Mouse (Mus musculus): ENCODE results near the gene Paxbp1.
A peak's percentile ranks its signal among the peaks of the same experiment; 100 is the strongest.

Paxbp1 gene

DNA sequence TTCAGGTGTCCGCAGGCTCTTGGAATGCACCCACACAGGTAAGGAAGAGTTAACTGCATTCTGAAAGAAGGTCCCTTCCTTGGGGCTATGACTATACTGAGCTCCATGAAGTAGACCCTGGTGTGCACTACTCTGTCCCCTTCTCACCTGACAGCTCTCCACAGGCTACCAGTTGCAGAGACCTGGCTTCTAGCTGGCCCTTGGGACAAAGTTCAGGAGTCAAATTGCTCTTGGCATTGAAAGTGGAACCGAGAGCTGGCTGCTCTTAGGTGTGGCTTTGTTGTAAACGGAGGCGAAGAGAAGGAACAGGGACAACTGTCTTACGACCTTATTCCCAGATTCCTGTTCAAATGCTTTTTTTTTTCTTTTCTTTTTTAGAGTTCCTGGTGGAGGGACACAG is 10.8 kb upstream of the Paxbp1 start:
- DNase-seq (ENCODE audit: low spot score) = no peak

DNA sequence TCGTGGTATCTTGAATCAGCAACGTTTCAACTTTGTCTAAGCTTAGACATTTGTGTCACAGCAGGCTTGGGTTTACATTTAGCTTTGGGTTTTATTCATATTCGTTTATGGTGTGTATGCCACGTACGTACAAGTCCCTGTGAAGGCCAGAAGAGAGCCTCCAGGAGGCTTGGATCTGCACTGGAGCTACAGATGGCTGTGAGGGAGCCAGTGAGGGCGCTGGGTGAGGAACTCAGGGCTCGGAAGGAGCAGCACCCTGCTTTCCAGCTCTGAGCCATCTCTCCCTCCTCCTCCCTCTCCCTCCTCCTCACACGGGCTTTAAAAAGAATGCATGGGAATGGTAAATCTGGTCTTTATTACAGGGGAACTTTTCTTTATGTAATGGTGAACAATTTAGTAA is 9.3 kb upstream of the Paxbp1 start:
- no peak for DNase-seq (ENCODE audit: low spot score)

DNA sequence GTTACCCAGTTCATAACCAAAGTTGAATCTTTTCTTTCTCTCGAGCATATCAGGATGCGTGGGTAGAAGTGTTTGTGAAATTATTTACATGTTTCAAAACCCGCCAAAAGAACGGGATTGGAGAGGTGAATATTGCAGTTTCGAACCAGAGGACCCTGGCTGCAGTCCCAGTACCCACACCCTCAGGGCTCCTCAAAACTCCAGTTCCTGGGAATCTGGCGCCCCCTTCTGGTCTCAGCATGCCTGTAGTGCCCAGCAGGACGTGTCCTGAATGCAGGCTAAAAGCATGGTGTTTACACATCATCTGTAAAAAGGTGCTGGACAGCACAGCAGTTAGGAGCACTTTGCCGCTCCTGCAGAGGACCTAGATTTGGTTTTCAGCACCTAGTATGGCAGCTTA is 1.2 kb upstream of the Paxbp1 start:
- peak; percentile 51 for DNase-seq (ENCODE audit: low spot score)

DNA sequence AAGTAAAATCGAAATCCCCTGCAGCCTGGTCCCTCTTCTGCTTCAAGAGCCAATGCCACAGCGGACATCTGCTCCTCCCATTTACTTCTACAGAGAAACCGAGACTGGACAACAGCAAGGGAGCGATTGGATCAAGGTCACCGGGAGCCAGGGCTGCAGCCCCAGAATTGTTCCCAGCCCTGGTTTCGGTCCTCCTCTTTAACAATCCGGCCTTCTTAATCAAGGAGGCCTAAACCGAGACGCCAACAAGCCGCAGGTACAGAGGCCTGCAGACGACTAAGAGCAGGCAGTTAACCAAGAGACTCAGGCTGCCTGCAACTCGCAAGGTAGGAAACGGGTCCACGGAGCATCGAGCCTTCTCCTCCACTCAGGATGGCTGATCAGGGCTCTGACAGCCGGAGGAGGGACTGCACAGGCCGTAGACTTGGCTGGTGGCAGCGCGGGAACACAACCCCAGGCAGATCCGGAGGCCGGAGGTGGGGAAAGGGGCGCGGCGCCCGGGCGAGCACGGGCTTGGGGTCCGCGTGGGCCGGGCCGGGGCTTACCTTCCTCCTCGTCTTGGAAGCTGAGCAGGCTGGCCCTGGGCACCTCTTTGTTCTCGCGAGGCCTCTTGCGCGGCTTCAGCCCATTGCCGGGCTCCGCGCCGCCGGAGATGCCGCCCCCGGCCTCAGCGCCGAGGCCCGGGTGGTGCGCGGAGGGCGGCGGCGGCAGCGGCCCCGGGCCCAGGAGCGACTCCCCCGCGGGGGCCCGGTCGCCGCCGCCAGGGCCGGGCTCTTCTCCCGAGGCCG is 688 bp downstream of the Paxbp1 start:
- DNase-seq (ENCODE audit: low spot score) = peak; percentile 50

DNA sequence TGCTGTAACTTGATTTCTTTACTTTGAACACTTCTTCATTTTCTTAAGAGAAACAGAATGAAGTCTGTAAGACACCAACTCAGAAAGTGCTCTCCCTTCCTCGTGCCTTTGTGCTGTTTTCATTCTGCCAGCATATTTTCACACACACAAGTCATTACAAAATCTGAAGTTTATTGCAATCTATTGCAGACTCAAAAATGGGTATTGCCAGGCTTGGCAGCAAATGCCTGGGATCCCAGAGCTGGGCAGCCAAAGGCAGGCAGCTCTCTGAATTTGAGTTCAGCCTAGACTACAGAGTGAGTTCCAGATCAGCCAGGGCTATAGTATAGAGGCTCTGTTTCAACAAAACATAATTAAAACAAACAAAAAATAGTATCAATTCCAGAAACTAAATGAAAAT is 1.7 kb downstream of the Paxbp1 start:
- DNase-seq (ENCODE audit: low spot score) = no peak

DNA sequence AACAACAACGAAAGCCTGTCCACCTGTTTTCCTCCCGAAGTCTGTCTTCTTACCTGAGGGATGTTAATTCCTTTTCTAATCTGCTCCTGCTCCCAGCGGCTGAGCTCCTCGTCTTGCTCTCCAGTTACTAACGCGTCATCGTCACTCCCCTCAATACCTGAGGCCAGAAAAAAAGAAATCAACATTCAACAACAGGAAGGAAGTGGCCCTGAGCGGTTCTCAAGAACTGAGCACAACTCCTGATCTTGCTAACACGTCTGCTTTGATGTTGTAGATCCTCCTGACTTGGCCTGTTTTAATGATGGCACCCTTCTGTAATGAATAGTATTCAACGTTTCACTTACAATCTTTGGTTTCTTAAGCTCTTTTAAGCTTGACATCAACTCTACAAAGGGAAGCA is 8.5 kb downstream of the Paxbp1 start:
- DNase-seq (ENCODE audit: low spot score) = no peak

DNA sequence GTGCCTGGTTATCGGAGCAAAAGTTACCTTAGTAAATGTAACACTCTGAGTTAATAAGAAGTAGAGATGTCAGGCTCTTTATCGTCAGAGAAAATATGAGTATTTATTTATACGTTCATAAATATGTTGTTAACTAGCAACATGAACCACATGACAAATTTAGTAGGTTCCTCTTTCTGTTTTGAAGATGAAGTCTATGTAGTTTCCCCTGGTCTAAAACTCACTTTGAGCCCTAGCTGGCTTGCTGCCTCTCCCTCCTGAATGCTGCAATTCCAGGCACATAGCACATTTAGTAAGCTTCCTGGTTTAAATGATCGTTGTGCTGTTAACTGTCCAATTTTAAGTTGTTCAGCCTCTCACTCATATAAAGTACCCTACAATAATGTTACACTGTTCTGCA is 13.6 kb downstream of the Paxbp1 start:
- DNase-seq (ENCODE audit: low spot score) = no peak

DNA sequence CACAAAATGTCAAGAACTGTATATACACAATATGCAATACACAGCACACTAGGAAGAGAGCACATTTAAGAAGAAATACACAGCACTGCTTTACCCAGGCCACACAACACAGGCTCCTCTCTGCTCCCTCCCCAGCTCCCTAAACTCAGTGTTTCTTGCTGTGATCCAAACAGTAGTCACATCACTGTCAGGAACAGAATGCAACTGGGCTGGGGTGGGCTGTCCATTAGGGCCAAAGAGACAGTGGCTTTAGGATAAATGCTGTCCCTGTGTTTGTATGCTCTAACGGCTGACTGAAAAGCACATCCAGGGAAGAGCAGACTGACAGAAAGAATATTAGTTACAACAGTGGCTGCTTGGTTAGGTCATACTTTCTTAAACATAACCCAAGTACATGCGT is 14.4 kb downstream of the Paxbp1 start:
- DNase-seq (ENCODE audit: low spot score) = no peak

DNA sequence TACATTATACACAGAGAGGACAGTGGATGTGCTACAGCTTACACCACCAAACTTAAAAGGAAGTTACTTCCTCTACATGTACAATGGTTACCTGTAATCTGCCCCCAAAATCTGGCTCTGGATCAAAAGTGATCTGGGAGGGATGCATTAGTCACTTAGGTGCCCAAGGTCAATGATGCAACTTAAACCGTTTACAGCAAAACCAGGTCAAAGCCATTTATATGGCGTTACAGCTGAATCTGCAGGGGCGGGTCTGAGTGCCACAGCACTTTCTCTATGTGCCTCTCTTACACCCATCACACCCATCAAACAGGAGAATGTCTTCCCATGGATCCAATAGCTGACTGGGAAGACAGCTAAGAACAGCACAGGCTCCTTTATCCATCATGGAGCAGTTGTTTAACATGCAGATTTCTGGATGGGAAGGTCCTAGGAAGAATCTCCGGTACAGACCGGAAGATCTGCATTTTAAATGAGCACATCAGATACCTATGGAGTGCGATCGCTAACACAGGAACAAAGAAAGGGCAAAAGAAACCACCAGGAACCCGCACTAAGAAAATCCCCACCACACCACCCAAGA is 15.1 kb downstream of the Paxbp1 start:
- no peak for DNase-seq (ENCODE audit: low spot score)

DNA sequence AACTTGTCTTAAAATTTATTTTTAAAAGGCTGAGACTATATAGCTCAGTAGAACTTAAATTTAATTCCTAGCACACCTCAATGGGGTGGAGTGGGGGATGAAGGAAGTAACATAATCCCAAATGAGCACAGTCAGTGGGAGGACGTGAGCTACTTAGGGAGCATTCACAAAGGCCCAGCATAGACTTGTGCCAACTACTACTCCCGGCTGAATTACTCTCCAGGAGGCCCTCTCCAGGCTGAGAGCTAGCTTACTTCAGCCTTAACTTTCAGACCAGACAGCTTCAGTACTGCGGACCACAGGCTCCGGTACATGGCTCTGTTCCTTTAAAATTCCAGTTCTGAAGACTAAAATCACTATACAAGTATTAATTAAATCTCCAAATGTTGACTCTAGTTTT is 18.1 kb downstream of the Paxbp1 start:
- no peak for DNase-seq (ENCODE audit: low spot score)

DNA sequence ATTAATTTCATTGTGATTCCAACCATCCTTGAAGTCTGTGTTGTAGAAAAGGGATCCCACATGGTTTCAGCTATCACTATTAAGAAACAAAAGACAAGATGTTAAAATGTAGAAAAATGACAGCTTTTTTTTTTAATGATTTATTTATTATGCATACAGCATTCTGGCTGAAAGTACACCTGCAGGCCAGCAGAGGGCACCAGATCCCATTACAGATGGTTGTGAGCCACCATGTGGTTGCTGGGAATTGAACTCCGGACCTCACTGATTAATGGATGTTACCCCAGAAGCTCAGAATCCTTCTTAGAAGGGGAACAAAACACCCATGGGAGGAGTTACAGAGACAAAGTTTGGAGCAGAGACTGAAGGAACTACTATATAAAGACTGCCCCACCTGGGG is 21.0 kb downstream of the Paxbp1 start:
- no peak for DNase-seq (ENCODE audit: low spot score)

DNA sequence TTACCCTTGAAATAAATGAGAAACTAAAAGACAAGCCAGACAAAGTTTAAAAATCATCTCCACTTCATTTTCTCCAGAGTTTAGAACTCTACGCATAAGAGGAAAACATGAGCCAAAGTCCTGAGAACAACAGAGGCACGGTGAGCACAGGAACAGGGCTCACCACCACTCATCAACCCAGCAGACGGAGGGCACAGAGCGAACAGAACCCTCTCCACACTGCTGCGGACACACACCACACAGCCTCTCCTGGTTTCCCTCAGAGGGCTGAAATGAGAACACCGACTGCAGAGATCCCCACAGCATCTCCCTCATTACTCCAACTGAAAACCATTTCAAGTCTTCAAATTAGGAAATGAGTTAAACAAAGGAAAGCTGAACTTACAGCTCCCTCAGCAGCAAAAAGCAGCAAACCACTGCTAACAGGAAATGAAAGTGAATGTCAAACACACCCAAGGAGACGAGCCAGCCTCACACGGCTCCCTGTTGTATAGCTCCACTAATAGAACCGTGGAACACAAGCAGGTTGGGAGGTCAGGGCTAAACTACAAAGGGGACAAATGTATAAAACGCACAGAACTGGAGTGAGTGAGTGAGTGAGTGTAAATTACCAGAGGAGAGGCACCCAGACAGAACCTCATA is 23.4 kb downstream of the Paxbp1 start:
- no peak for DNase-seq (ENCODE audit: low spot score)

DNA sequence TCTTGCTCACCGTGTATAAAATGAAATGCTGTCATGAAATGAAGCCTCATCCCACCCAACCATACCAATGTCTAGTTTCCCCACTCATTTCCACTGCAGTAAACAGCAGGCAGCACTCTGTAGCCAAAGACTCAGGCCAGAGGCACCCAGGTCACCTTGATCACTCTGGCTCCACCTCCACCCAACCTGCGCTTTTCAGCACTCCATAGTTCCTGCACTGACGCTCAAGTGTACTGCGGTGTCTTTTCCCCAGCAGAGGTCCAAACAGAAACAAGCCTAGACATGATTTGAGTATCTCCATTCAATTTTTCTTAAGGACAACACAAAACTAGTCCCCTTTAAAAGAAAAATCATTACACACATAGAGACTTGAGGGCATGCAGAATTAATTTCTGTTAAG is 24.9 kb downstream of the Paxbp1 start:
- no peak for DNase-seq (ENCODE audit: low spot score)

DNA sequence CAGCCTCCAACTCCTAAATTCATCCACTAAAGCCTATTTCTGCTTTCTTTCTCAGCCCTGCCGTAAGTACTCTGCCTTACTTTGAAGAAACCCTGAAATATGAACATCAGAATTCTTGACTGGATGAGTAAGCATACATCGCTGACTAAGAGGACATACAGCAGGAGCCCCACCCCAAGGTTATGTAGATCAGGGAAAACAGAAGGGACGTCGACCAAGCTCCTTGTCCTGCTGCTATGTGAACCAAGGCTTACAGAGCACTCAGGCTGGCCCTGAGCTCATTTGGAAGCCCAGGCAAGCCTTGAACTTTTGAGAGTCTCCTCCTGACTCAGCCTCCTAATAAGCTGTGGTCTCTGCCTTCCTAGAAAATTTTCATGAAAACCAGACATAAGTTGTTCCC is 28.6 kb downstream of the Paxbp1 start:
- no peak for DNase-seq (ENCODE audit: low spot score)

DNA sequence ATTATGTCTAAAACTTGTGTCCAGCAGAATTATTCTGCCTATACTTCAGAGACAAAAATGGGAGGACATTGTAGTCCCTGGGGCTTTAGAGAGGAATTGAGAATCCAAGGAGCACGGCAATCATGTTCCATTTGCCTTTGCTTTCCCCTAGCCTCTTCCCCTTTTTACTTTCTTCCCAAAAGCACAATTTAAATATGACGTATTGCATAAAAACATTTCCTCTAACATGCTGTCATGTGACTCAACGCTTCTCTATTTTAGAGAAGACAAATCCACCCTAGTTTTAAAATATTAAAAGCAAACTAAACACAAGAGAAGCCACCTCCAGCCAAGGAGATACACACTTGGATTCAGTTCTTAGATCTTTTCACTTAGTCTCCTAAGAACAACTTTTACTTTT is 32.5 kb downstream of the Paxbp1 start:
- DNase-seq (ENCODE audit: low spot score) = no peak

DNA sequence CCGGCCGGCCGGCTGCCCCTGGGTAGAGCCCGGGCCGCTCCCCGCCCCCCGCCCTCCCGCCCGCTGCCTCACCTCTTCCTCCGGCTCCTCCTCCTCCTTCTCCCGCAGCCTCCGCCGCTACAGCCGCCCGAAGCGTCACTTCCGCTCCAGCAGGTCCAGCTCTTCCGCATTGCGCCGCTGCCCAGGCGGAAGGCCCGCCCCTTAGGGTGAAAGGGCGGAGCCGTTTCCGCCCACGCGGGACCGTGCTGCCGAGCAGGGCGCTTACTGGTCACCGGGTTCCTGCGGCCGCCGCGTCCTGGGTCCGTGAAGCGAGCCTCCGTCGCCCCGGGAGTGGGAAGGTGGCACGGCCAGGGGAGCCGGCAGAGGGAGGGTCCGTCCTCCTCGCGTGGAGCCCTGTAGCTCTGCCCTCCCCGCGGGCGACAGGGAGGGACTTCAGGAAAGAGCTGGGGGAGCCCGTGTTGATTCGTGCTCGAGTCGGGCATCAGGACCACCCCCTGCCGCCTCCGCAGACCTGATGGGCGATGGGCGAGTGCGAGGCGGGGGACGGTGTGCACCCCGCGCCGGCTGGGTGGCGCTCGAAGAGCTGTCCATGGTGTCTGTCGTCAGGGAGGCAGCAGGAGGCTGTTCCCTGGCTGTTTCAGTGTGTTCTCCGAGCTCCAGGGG is 33.2 kb downstream of the Paxbp1 start, which contains the start of gene Synj1:
Synj1 (minus strand) TSS at position 288 of the 663 bp plus-strand sequence.
- DNase-seq (ENCODE audit: low spot score) = peak; percentile 87

DNA sequence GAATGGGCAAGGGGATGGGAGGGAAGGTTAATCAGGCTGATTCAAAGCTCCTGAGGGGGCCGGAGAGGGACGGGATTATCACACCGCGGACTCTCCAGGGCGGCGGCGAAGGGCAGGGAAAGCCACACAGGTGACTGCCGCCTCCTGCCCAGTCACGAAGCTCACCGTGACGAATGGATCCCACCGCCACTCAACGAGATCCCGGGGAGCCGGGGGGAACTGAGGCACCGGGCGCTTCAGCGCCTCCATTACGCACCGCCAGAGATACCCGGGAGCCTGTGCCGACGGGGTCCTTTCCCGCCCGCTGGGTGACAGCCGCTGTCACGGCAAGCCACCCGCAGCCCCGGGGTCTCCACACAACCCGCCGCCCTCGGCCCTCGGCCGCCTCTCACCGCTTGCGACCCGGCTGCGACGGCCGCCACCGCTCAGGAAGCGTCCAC is 33.7 kb downstream of the Paxbp1 start:
- peak; percentile 27 for DNase-seq (ENCODE audit: low spot score)

DNA sequence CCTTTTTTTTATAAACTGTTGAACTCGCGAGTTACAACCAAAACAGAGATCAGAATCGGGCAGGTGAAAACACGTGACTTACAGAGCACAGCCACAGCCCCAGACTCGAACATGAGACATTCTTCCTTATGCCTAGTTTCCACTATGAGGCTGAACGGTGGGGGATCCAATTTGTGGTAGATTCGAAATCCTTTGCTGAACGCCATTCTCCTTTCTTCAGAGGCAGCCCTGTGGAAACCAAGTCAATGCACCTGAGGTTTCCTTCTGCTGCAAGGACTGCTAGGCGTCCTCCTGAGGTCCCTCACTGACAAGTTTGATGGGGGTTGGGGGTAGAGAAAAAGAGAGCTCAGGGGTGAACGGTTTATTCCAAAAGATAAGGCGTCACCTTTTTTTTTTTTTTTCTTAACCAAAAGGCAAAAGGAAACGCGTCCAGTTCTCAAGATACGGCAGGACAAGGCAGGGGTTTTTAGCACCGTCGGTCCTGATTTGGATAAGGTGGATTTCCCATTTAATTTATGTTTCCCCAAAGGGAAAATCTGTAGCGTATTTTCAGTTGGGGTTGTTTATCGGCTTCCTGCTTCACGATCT is 34.3 kb downstream of the Paxbp1 start:
- DNase-seq (ENCODE audit: low spot score) = peak; percentile 29

DNA sequence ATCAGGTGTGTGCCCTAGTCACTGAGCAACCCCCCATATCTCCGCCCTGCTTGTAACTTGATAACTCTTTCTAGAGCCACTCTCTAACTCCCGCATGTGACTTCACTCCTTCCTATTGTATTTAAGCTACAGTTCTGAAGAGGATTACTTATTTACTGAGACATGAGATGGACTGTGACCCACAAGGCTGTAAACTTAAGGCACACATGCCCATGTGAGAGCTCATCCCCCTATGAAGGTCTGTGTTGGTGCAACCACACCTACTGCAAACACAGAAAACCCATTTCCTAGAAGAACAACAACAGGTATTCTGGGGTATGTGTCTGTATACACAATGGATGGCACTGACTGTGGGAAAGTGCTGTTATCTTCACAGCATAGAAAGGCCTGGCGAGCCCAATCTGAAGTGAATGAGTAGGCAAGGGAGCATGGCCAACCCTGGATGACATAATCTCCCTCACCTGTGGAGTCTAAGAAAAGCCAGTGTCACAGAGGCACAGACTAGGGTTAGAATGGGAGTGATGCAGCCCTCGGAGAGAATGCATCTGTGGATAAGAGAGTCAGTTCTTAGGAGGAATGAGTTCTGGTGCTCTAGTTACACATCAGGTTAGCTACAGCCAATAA is 39.3 kb downstream of the Paxbp1 start:
- DNase-seq (ENCODE audit: low spot score) = no peak

DNA sequence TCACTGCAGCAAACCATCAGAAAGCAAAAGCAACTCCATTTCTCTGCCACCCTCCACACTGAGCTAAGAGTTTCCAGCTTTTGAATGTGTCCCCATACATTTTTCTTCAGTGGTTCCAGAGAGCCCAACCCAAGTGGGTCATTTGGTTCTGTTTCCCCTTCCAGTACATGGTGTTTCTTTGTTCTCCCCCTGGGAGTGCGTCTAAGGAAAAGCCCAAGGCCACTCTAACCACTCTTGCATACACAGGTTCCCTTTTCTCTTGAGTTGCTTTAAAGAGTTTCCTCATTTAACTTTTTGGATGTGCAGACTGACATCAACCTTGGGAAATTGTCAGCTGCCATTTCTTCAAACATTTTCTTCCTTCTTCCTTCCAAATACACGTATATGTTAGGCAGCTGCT is 43.2 kb downstream of the Paxbp1 start:
- no peak for DNase-seq (ENCODE audit: low spot score)

DNA sequence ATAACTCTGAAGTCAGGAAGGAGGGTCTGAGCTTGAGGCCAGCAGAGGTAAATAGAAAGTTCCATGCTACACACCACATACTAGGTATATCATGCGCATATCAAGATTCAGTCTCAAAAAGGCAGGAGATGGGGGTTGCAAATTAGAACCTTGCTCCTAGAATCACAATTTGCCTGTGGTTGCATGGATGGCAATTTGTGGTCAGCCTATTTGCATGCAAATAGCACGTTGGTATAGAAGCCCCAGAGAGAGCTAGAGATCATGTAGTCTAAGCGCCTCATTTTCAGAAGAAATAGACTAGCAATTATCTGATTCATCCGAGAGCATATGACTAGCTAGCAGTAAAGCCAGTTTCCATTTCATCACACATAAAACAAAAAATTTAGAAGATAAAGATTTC is 44.5 kb downstream of the Paxbp1 start:
- no peak for DNase-seq (ENCODE audit: low spot score)

DNA sequence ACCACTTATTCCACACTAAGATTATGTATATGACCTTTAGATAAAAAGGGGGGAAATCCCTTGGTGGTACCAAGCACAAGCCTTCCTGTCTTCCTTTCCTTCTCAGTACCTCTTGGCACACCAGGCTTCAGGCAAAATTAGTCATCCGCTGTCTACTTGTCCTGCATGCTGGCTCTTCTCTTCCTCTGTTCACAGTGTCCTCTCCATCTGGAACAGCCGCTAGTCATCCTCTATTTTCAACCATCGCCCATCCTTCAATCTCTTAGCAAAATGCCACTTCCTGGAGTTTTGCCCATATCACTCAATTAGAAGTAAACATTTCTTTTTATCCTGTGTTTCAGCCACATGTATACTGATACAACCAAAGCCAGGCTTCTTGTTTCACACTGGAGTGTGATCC is 46.5 kb downstream of the Paxbp1 start:
- no peak for DNase-seq (ENCODE audit: low spot score)

Measured in spleen, adult 12 weeks (tissue).